Comparison of ENCODE assay signal across 9 mouse cellular contexts in the genomic region with DNA sequence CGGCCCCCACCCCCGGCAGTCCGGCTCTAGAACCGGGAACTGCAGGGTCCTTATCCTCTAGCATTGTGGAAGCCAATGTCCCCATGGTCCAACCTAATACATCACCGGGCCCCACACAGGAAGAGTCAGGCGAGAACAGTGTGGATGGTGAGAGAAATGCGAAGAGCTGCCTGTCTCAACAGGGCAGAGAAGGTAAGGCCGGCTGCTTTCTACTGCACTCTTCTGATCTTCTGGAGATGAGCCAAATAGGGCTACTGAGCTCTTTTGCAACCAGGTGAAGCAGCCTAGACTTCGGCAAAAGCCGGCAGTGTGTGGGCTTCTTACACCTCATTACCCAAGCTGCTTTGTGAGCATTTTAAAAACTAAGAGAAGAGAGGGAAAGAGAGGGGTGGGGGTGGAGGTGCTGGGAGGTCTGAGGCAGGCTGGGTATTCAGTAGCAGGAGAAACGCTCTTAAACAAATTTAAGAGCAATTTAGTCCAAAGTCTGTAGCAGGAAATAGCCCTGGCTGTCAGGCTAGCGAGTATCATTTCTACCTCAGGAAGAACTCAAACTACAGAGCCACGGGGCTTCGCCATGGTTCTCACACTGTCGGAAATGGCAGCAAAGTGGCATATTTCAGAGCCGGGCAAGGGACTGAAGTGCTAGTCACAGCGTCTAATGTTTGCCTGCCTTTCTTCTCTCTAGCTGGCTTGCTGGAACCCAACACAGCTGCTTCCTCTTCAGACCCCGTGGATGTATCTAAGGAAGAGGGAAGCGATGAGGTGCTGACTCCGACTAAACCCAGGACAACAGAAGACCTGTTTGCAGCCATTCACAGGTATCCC. TPM values are rescaled to one million over a fixed set of nuclear protein-coding genes. Genes with fewer than 3 reads are reported as not detected.
A peak's percentile ranks its signal among the peaks of the same experiment; 100 is the strongest.
DNase-seq lines count a peak whose midpoint lies in the region; ATAC-seq and TF ChIP-seq lines count a peak whose summit lies in the region.
"Had no signal": no experiment of that assay in that cellular context is flagged by ENCODE, and none has a peak within 500 bp of the region (broad histone marks: within the 10 kb centered on the region; RNA-seq: fewer than 3 reads in every experiment).

No protein-coding gene starts in this region.

- no peaks in the 10 kb centered on the region for H3K9me3 ChIP-seq in neural tube, embryonic 11.5 days (ENCODE audit: control insufficient read depth, low read length)
- no peaks in the 10 kb centered on the region for H3K9me3 ChIP-seq in hindbrain, postnatal 0 days (ENCODE audit: low read length)

- no peaks in the 10 kb centered on the region for H3K4me1 ChIP-seq in neural tube, embryonic 11.5 days (ENCODE audit: control insufficient read depth, insufficient read depth, low read length)
- 0 out of 2 replicates have a peak, but pooled peaks cover 12% of the 10 kb centered on the region for H3K4me1 ChIP-seq in hindbrain, postnatal 0 days (ENCODE audit: insufficient read depth, low read length)
- H3K4me1 ChIP-seq: megakaryocyte, embryonic 14.5 days had no signal

- no peak for DNase-seq in frontal cortex, postnatal 10 days (ENCODE audit: low spot score in 2 of 2)
- no peak for DNase-seq in neural tube, embryonic 11.5 days (ENCODE audit: low spot score)
- no peak for DNase-seq in neural tube, embryonic 10.5 days (ENCODE audit: extremely low spot score, low spot score)
- DNase-seq in hindbrain, postnatal 0 days (ENCODE audit: low spot score), result peak; percentile 37
- DNase-seq in telencephalon, adult 2 months (ENCODE audit: low read depth, low spot score), result peak; percentile 43
- no peak for DNase-seq in spleen, postnatal 36 days (ENCODE audit: low spot score in 2 of 2)
- no peak for DNase-seq in adrenal gland, postnatal 36 days

- WGBS in neural tube, embryonic 11.5 days, result 72% methylated on average over 20 of the region's 20 CpGs
- 59% methylated on average over 20 of the region's 20 CpGs for WGBS in hindbrain, postnatal 0 days

- no peak overlapping the region for H3K4me2 ChIP-seq in neural tube, embryonic 11.5 days (ENCODE audit: low read depth)
- H3K4me2 ChIP-seq in hindbrain, postnatal 0 days (ENCODE audit: low read depth, low read length), result no peak overlapping the region

- no peak overlapping the region for H3K9ac ChIP-seq in neural tube, embryonic 11.5 days (ENCODE audit: low read length)
- H3K9ac ChIP-seq in hindbrain, postnatal 0 days (replicated peaks; ENCODE audit: low read length), result no peak overlapping the region

- H3K4me3 ChIP-seq in neural tube, embryonic 11.5 days (ENCODE audit: low read depth, low read length), result no peak overlapping the region
- no peak overlapping the region for H3K4me3 ChIP-seq in hindbrain, postnatal 0 days (ENCODE audit: low read length)
- H3K4me3 ChIP-seq: megakaryocyte, embryonic 14.5 days had no signal

- ATAC-seq in frontal cortex, adult (ENCODE audit: low TSS enrichment), result peak; percentile 42
- peak; percentile 48; the same call in 1 of the 2 replicates for ATAC-seq in neural tube, embryonic 11.5 days (ENCODE audit: insufficient read depth, low FRiP score, low TSS enrichment)
- no peak; the same call in 1 of the 2 replicates for ATAC-seq in hindbrain, postnatal 0 days

- no peak overlapping the region for H3K27ac ChIP-seq in neural tube, embryonic 11.5 days (ENCODE audit: low read depth, low read length)
- H3K27ac ChIP-seq in hindbrain, postnatal 0 days, result peak overlapping the region; percentile 68; the same call in 1 of the 2 replicates

- no peaks in the 10 kb centered on the region for H3K27me3 ChIP-seq in neural tube, embryonic 11.5 days (ENCODE audit: control insufficient read depth, insufficient read depth, low read length)
- no peaks in the 10 kb centered on the region for H3K27me3 ChIP-seq in hindbrain, postnatal 0 days (ENCODE audit: insufficient read depth, low read length)

- H3K36me3 ChIP-seq in neural tube, embryonic 11.5 days (ENCODE audit: control insufficient read depth, insufficient read depth, low read length), result peaks cover 9% of the 10 kb centered on the region
- peaks cover 19% of the 10 kb centered on the region; the same call in 1 of the 2 replicates for H3K36me3 ChIP-seq in hindbrain, postnatal 0 days (ENCODE audit: insufficient read depth, low read length)

- TF ChIP-seq CTCF in hindbrain, postnatal 0 days (IDR thresholded peaks at IDR 0.05; ENCODE audit: low read depth), result no peak

RNA-seq across cellular contexts. Expression of gene Hebp2, which starts 18.8 kb away (rescaled TPM):
- polyA plus RNA-seq in neural tube, embryonic 11.5 days (2014; fragmentation: Nextera tagmentation; extraction: Ambion mirVana), result 16.9 and 19.3 TPM in 2 replicates
- 4.9 and 5.1 TPM in 2 replicates for total RNA-seq in hindbrain, postnatal 0 days (2014; rRNA removed)
- 14.9 and 15.3 TPM in 2 replicates for polyA plus RNA-seq in hindbrain, postnatal 0 days (2015; fragmentation: Nextera tagmentation; extraction: Ambion mirVana)
- 1 to 10 TPM; 3.6 to 4.5 TPM for total RNA-seq in adrenal gland, postnatal 36 days (2021)

Comparison
In these comparisons a context has a peak if more than half of its experiments do, and no peak if none do; other contexts are left out.
1. DNase-seq: peak in hindbrain, postnatal 0 days (single experiment) and telencephalon, adult 2 months (single experiment); none in frontal cortex, postnatal 10 days (0 of 2), neural tube, embryonic 11.5 days (single experiment), neural tube, embryonic 10.5 days (single experiment), spleen, postnatal 36 days (0 of 2) and adrenal gland, postnatal 36 days (0 of 2).